Mouse (Mus musculus) intestine, embryonic 14.5 days (tissue): ENCODE results near the gene Atp6v0b. TPM values are rescaled to one million over a fixed set of nuclear protein-coding genes. Genes with fewer than 3 reads are reported as not detected.

Experiments
- ATAC-seq: fragments of 200-750 bp; cut with Nextera tagmentation; replicated peaks from 2 replicates; pipeline ENCODE4 v1.8.0; 2017; ENCODE audit warnings: low read depth, moderate number of reproducible peaks, moderate TSS enrichment, moderate library complexity; ENCODE audit not compliant: low FRiP score, low TSS enrichment
- DNase-seq: peaks from one replicate; pipeline ENCODE4 v3.0.0-alpha.2; 2018; ENCODE audit warnings: low spot score
- H3K27ac ChIP-seq: fragments of 300-500 bp; sonication (generic); 2 replicates; pipeline ENCODE4 v1.5.1; 2014; ENCODE audit warnings: low read depth, mild to moderate bottlenecking, control low read depth
- H3K27me3 ChIP-seq: fragments of 300-500 bp; sonication (generic); replicated peaks from 2 replicates; pipeline ENCODE4 v1.6.1; 2014; ENCODE audit warnings: low read length, control low read depth; ENCODE audit not compliant: control insufficient read depth, insufficient read depth
- H3K36me3 ChIP-seq: fragments of 300-500 bp; sonication (generic); 2 replicates; pipeline ENCODE4 v1.6.1; 2014; ENCODE audit warnings: low read length, control low read depth; ENCODE audit not compliant: control insufficient read depth, insufficient read depth
- H3K4me1 ChIP-seq: fragments of 300-500 bp; sonication (generic); replicated peaks from 2 replicates; pipeline ENCODE4 v1.6.1; 2014; ENCODE audit warnings: low read length, control low read depth, mixed read lengths; ENCODE audit not compliant: control insufficient read depth, insufficient read depth
- H3K4me2 ChIP-seq: fragments of 300-500 bp; sonication (generic); 2 replicates; pipeline ENCODE4 v1.6.1; 2014; ENCODE audit warnings: low read length
- H3K4me3 ChIP-seq: fragments of 300-500 bp; sonication (generic); 2 replicates; pipeline ENCODE4 v1.5.1; 2014; ENCODE audit warnings: low read depth, low read length, control low read depth, mixed read lengths
- H3K9ac ChIP-seq: fragments of 300-500 bp; sonication (generic); 2 replicates; pipeline ENCODE4 v1.6.1; 2014; ENCODE audit warnings: mild to moderate bottlenecking, low read length
- H3K9me3 ChIP-seq: fragments of 300-500 bp; sonication (generic); 2 replicates; pipeline ENCODE4 v1.6.1; 2016; ENCODE audit warnings: low read length, control low read depth; ENCODE audit not compliant: control insufficient read depth
- WGBS: fragments of 180-500 bp; shearing (Covaris S2); extraction: QIAGEN DNeasy Blood & Tissue Kit; methylation state at CpG from one replicate; pipeline ENCODE4 v1.1.7; 2014; 5-methylcytosine and 5-hydroxymethylcytosine counted together
- polyA plus RNA-seq: library from polyadenylated mRNA; unstranded; fragments of >200 nt; fragmentation: Nextera tagmentation; extraction: Ambion mirVana; gene quantifications from 2 replicates; pipeline ENCODE4 v1.2.1, GENCODE M21; 2014

Atp6v0b gene
- polyA plus RNA-seq, 1 experiment from 2014 or later: 219 TPM

GRCm38 (mm10) chr4:117862823-117863222 lies 24.3 kb downstream of the Atp6v0b start:
- ATAC-seq (no peak), DNase-seq (no peak)
- Histone ChIP-seq H3K27me3 (no peaks in the 10 kb centered on the region), H3K36me3 (peaks cover 11% of the 10 kb centered on the region), H3K4me3 (no peak overlapping the region), H3K27ac (no peak overlapping the region), H3K4me2 (no peak overlapping the region), H3K4me1 (peaks cover 5% of the 10 kb centered on the region; the same call in 1 of the 2 replicates), H3K9me3 (no peaks in the 10 kb centered on the region), H3K9ac (no peak overlapping the region)
- 40% methylated on average over 4 of the region's 4 CpGs for WGBS

DNA sequence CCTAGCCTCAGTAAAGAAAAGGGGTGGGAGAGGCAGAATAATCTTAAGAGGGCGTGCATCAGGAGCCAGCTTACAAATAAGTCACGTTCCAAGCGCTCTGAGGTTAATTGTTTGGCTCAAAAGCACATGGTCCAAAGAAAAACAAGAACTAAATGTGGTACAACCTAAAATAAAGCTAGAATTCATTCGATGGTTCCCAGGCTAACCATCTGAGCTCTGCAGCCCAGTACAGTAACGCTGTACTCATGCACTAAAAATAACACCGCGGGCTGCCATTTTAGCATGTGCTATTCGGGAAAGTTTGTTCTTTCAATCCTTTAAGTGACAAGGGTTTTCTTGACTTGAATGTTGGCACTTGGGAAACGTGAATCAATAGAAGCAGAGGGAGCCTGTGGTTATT lies 26.6 kb downstream of the Atp6v0b start:
- ATAC-seq: no peak

GRCm38 (mm10) chr4:117858794-117859193 lies 28.3 kb downstream of the Atp6v0b start:
- Histone ChIP-seq H3K4me1 (no peaks in the 10 kb centered on the region), H3K9me3 (no peaks in the 10 kb centered on the region), H3K27me3 (no peaks in the 10 kb centered on the region), H3K36me3 (peaks cover 17% of the 10 kb centered on the region), H3K4me3 (no peak overlapping the region), H3K27ac (no peak overlapping the region), H3K9ac (no peak overlapping the region), H3K4me2 (no peak overlapping the region)
- 0 out of 2 replicates have a peak, but pooled peaks have one; percentile 20 for ATAC-seq
- DNase-seq: peak; percentile 72
- 74% methylated on average over 3 of the region's 3 CpGs for WGBS

More for the DNA sequence above, 26.6 kb downstream of the Atp6v0b start:
- Histone ChIP-seq H3K4me3 (no peak overlapping the region), H3K36me3 (peaks cover 24% of the 10 kb centered on the region), H3K9ac (no peak overlapping the region), H3K4me1 (no peaks in the 10 kb centered on the region), H3K27ac (no peak overlapping the region), H3K4me2 (no peak overlapping the region), H3K9me3 (no peaks in the 10 kb centered on the region), H3K27me3 (no peaks in the 10 kb centered on the region)
- 89% methylated on average over 9 of the region's 9 CpGs for WGBS
- no peak for DNase-seq

DNA sequence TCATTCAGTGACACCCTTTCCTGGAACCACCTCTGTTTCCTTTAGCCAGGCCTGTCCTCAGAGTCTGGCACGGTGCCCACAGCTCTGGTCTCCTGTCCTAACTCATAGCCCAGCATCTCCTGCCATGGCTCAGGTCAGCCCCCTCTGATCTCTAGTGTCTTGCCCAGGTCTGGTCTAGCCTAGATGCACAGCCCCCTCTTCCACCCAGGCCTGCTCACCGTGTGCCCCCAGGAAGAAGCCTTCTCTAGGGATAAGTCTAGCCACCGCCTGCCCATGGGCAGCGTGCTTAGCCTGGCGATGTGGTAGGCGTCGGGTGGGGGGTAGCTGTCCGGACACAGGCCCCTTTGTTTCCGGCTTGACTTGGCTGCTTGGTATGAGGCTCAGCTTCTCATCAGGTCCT lies 32.0 kb downstream of the Atp6v0b start:
- Histone ChIP-seq H3K27me3 (no peaks in the 10 kb centered on the region), H3K27ac (no peak overlapping the region), H3K4me2 (no peak overlapping the region), H3K9ac (no peak overlapping the region), H3K9me3 (no peaks in the 10 kb centered on the region), H3K4me1 (no peaks in the 10 kb centered on the region), H3K36me3 (peaks cover 14% of the 10 kb centered on the region), H3K4me3 (no peak overlapping the region)
- WGBS: 75% methylated on average over 9 of the region's 9 CpGs
- ATAC-seq: no peak
- DNase-seq: no peak

DNA sequence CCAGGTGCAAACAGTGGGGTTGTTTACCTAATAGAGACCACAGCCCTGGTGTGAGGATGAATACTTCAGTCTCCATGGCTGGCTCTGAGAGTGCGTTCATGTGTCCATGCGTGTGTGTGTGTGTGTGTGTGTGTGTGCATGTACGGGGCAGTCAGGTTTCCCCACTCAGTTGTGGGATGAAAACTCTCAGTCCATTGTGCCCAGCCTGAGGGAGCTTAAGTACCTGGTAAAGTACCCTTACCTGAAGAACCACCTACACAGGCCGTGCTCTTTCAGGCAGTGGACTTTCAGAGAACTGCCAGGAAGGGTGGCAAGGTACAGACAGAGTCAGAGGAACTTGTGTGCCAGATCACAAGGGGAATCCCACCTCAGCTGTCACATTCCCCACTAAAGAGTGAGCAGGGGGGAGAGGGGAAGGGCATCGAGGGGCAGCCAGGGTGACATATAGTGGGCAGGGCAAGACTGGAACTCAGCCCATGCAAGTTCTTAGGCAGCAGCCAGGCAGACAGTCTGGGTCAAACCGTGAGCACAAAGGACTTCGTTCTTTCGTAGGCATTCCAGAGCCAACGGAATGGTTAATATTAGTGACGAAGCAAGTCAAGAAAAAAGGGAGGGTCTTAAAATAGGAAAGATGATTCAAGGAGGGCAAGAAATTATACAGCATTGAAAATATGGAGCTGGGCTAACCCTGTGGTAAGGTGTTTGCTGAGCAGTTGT lies 34.8 kb downstream of the Atp6v0b start:
- Histone ChIP-seq H3K27ac (no peak overlapping the region), H3K27me3 (no peaks in the 10 kb centered on the region), H3K9me3 (no peaks in the 10 kb centered on the region), H3K4me3 (no peak overlapping the region), H3K9ac (no peak overlapping the region), H3K4me2 (no peak overlapping the region), H3K36me3 (peaks cover 7% of the 10 kb centered on the region), H3K4me1 (no peaks in the 10 kb centered on the region)
- no peak for DNase-seq
- 82% methylated on average over 10 of the region's 10 CpGs for WGBS
- ATAC-seq: no peak

- H3K4me2 ChIP-seq: no peak overlapping the region
- H3K9ac ChIP-seq: no peak overlapping the region
- H3K4me1 ChIP-seq: no peaks in the 10 kb centered on the region
- H3K27me3 ChIP-seq: no peaks in the 10 kb centered on the region
- DNase-seq (no peak), ATAC-seq (no peak)
- WGBS: 73% methylated on average over 7 of the region's 7 CpGs
- H3K27ac ChIP-seq: no peak overlapping the region
- no peaks in the 10 kb centered on the region for H3K9me3 ChIP-seq
- H3K36me3 ChIP-seq: peaks cover 9% of the 10 kb centered on the region
- H3K4me3 ChIP-seq: no peak overlapping the region
Measured at GRCm38 (mm10) chr4:117850871-117851270, 36.3 kb downstream of the Atp6v0b start.

DNA sequence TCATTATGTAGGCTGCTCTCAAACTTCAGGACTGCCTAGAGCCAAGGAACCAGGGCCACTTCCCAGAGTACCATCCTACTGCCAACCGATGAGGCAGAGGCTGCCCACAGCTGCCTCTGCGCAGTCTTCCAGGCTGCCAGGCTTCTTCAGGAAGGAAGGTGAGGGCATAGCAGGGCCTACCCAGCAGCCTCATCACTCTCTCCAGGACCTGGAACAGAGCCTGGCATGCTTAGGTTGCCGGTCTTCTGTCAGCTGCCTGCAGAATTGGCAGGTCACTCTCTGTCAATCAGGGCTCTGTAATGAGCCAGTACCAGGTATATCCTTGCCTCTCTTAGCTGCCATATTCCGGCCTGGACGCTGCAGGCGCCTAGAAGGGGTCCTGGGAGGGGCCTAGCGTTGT lies 37.0 kb downstream of the Atp6v0b start:
- no peak for DNase-seq
- Histone ChIP-seq H3K4me1 (no peaks in the 10 kb centered on the region), H3K4me2 (no peak overlapping the region), H3K4me3 (no peak overlapping the region), H3K36me3 (peaks cover 12% of the 10 kb centered on the region), H3K27ac (no peak overlapping the region), H3K27me3 (no peaks in the 10 kb centered on the region), H3K9me3 (no peaks in the 10 kb centered on the region), H3K9ac (no peak overlapping the region)
- 81% methylated on average over 7 of the region's 7 CpGs for WGBS
- no peak for ATAC-seq

- ATAC-seq: no peak
- H3K4me2 ChIP-seq: no peak overlapping the region
- H3K27ac ChIP-seq: no peak overlapping the region
Measured at GRCm38 (mm10) chr4:117849506-117849905, 37.6 kb downstream of the Atp6v0b start.

DNA sequence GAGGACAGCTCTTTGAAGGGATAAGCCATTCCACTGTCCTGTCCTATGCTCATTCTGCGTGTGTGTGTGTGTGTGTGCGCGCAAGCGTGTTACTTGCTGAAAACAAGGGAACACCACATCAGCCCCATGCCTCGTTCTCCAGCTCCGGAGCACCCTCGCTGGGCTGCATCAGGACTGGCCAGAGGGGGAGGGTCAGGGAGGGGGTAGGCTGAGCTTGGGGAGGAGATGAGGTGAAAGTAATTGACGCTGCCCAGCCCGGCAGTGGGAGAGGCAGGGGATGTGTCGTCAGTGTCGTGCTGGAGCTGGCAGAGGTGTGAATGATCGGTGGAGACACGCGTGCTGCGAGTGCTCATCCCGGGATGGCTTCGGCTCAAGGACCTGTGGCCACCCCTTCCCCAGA lies 38.1 kb downstream of the Atp6v0b start:
- no peak for ATAC-seq
- Histone ChIP-seq H3K4me1 (no peaks in the 10 kb centered on the region), H3K4me2 (no peak overlapping the region), H3K27ac (no peak overlapping the region), H3K4me3 (no peak overlapping the region), H3K9me3 (no peaks in the 10 kb centered on the region), H3K27me3 (no peaks in the 10 kb centered on the region), H3K36me3 (peaks cover 12% of the 10 kb centered on the region), H3K9ac (no peak overlapping the region)
- DNase-seq: no peak
- 54% methylated on average over 17 of the region's 17 CpGs for WGBS

More at GRCm38 (mm10) chr4:117849506-117849905, 37.6 kb downstream of the Atp6v0b start:
- Histone ChIP-seq H3K4me3 (no peak overlapping the region), H3K36me3 (peaks cover 12% of the 10 kb centered on the region), H3K27me3 (no peaks in the 10 kb centered on the region), H3K4me1 (no peaks in the 10 kb centered on the region), H3K9ac (no peak overlapping the region), H3K9me3 (no peaks in the 10 kb centered on the region)
- DNase-seq: no peak
- WGBS: 68% methylated on average over 5 of the region's 5 CpGs
